Mouse (Mus musculus): ENCODE measurements around the gene Slc26a8.
"Not testable (repeated sequence)": the region's sequence is repeated elsewhere in the genome, so short reads cannot be mapped to it uniquely, and the experiment has no call there.

Slc26a8 gene

DNA sequence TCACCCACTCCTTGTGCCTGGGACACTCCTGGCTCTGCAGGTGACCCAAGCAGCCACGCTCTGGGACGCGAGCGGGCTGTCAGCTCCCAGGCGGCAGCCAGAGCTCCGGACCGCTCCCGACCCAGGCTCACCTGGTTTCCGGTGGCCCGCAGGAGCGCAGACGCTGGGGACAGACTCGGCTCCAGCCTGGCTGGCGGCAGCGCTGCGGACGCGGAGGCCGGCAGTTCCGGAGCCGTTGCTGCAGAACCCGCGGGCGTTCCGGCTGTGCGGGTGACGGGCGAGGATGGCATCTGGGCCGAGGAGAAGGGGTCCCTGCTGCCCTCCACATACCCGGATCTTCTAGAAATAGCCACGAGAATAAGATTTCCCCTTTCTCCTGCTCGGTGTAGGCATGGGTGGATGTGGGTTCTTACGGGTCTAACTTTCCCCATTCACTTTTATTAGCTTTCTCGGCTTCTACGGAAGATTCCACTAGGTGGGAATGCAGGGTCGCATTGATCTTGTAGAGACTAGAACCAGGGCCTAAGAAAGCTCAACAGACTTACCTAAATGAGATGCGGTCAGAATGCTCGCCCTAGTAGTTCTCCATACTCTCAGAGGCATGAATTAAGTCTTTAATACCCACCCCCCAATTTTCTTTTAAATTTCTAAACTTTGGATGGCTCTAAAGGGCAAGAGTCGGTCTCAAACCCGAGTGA lies at the start of gene Slc26a8:
Gene Slc26a8, minus strand, starts transcription at position 648 of the 698 bp plus-strand sequence.
- no peak for DNase-seq (ENCODE audit: low read depth, low spot score)

DNA sequence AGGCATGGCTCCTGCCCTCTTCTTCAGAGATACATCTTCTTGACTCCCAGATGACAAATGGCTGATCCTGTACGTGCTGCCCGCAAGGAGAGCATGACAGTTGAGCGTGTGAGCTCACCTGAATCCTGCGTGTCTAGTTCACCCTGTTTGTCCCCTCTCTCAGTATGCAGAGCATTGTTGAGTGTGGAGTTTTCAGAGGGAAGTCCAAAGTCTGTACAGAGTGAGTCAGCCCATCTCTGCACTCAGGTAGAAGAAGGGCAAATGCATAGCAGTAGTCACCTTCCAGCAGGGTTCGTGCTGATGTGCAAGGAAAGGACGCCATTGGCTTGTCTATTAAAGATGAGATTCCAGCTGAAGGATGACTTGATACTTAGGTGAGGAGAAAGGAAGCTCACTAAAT lies 49.2 kb upstream of the Slc26a8 start:
- DNase-seq (ENCODE audit: low read depth, low spot score) = no peak

DNA sequence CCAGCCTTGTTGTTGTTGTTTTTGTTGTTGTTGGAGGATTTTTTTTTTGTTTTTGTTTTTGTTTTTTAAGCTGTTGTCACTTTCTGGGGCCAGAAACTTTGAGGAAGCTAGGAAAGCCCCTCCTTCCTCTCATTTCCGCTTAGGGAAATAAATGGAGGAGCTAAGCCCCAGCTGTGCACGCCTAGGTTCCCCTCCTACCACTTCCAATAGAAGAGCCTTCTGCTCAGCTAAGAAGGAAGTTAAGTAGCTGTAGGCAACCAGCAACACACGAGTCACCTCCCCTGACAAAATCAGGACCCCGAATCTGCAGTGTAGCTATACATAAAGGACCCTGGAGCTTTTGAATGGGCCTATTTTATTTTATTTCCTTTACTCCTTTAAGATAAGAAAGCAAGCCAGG lies 47.9 kb upstream of the Slc26a8 start:
- no peak for DNase-seq (ENCODE audit: low read depth, low spot score)

DNA sequence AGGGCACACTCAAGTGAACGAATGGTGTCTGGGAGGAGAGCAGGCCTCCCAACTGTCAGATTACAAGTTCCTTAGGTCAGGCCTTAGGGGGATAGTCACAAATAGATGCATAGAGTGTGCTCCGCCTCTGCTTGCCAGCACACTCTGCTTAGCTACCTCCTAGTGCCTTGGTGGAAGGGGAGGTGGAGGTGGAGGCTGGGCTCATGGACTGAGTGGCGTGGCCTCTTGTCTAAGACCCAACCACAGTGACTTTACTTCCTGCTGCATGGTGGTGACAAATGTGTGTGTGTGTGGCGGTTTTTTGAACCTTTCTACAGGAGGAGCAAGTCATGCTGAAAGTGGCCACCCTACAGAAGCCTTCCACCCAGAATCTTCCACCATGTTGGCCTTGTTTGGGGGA lies 46.5 kb upstream of the Slc26a8 start:
- no peak for DNase-seq (ENCODE audit: low read depth, low spot score)

DNA sequence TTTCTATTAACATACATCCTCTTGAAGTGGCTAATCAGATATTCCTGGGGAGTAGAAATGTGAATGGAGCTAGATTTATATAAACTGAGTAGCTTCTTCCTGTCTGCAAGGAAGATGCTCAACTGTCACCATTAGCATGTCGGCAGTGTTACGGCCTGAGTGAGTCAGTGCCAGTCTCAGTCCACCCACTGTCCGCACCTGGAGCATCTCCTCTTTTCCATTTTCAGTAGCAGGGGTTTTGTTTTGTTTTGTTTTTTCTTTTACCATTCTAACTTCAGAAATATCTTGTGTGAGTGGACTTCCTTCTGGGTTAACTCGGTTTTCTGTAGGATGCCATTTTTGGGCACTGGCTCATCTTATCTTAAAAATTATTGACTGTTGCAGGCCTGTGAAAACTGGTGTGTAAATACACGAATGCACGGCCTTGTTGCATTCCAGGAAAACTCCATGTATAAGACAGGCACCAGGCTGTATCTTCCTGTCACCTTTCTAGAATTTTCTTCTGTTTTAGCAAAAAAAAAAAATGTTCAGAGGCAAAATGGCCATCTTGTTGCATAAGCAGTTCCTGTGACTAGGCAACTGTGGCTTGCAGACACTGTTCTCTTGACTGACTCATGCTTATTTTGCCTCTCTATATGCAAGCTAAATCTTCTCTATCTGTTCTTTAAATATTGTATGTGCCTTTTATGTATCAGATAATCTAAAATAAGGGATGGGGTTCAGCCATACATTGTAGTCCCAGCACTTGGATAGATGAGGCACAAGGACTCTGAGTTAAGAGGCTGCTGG lies 45.5 kb upstream of the Slc26a8 start:
- no peak for DNase-seq (ENCODE audit: low read depth, low spot score)

DNA sequence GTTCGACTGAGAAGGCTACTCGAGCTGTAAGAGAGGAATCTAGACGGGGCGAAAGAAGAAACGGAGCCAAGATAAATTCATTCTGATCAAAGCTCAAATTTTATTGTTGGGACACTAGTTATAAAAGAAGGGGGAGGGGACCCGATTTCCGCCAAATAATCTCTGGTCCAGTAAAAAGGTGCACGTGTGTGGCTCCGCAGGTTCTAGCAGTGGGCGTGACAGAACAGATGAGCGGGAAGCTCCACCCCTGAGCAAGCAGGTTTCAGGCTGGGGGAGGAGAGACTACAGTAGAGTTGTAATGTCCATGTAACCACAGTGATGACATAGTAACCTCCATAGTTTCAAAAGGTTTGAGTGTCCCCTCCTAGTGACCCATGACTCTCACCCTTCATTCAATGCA lies 37.5 kb upstream of the Slc26a8 start:
- not testable (repeated sequence) for DNase-seq (ENCODE audit: low read depth, low spot score)

DNA sequence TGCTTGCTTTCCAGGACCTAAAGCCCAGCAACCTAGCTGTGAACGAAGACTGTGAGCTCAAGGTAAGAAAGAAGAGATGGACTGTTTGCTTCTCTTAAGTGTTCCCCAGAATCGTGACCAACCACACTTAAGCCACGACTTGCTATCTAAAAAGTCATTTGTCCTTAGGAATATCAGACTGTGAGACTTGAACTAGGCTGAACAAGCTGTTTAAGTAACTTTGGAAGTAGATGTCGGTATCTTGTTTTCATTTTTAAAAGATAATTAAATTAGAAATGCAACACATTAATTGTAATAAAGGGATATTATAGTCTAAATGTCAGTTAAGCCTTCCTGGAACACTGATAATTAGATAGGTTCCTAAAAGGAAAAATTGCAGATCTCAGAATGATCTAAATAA lies 35.8 kb upstream of the Slc26a8 start, which contains the start of gene AC170998.1:
Gene AC170998.1, plus strand, starts transcription at position 301 of the 400 bp plus-strand sequence.
- no peak for DNase-seq (ENCODE audit: low read depth, low spot score)

DNA sequence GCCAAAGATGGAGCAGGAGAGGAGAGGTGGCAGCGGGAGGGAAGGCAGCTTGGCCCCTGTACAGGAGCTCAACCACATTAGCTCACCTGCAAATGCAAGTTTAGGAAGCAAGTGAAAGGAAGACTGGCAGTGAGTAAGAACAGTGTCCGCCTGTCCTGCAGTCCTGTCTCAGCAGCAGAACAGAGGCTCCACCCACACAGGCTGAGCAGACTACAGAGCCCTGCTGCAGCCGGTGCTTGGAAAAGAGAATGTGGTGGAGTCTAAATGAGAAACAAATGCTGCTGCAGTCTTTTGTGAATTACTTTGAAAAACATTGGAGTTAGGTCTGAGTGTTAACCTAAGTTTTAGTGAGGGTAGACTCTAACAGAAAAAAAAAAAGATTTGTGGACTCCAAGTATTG lies 27.5 kb upstream of the Slc26a8 start:
- DNase-seq (ENCODE audit: low read depth, low spot score) = no peak

DNA sequence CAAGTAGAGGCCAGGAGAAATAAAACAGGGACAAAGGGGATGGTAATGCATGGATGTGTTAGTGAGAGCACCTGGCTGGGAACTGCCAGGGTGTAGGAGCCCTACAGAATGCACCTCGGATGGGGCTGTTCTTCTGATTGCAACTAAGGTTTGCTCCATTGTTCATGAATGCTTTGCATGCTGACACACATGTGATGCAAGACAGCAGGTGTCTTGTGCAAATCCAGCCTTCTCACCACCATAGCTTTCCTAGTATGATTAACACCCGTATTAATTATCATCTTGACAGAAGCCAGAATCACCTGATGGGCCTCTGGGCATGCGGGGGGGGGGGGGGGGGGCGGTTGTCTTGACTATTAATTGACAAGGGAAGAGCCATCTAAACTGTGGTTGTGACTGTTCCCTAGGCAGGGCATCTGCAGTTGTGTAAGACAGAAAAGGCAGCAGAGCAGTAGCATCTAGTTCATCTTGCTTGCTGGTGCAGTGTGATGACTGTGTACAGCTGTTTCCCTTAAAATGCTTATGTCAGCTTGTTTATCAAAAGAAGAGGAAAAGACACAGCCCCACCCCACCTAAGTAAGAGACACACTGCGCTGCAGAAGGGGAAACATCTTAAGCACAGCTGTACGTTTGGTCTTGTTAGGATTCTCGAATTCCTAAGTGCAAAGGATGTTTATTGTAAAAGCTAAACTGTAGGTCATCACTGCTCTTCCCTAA lies 26.0 kb upstream of the Slc26a8 start:
- DNase-seq (ENCODE audit: low read depth, low spot score) = no peak

DNA sequence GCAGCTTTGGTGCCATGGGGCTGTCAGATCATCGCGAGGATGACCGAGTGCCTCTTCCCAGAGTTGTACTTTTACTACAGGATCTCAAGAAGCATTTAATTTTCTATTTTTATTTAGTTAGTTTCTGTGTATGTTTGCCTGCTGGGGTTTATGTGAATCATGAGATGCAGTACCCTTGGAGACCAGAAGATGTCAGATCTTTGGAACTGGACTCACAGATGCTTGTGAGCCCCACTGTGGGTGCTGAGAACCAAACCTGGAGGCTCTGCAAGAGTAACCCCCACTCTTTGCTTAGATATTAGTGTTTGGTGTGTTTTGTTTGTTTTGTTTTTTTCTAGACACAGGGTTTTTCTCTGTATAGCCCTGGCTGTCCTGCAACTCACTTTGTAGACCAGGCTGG lies 24.0 kb upstream of the Slc26a8 start:
- DNase-seq (ENCODE audit: low read depth, low spot score) = no peak

DNA sequence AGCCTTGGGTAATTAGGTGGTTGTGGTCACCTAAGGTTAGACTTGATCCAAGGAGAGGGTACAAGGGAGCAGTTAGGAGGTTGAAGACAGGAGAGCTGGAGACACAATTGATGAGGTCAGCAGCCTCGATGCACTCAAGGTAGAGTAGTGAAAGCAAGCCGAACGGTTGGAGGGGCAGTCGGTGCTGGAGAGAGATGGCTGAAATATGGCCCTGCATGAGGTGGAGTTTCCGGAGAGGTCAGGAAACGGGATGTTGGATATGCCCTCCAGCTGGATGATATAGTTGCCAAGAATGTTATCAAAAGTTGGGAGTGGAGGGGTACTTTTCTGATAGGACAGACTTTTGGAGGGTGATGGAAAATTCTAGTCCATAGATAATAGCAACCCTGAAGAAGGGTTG lies 22.3 kb upstream of the Slc26a8 start:
- DNase-seq (ENCODE audit: low read depth, low spot score) = no peak

DNA sequence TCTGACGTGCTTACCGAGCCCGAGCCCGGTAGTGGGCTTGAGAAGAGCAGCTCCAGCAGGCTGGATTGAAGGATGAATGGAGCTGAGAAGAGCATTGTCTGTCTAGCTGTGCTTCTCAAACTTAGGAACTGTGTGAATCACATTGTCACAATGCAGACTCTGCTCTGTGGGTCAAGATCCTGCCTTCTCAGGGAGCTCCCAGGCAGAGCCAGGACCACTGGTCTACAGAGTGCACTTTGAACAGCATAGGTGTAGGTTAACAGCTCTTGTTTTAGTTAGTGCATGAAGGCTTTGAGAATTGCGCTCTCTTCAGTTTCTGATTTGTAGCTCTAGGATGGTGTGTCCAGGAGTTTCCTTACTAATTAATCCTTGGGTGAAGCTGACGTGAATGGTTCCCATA lies 21.2 kb upstream of the Slc26a8 start:
- no peak for DNase-seq (ENCODE audit: low read depth, low spot score)

DNA sequence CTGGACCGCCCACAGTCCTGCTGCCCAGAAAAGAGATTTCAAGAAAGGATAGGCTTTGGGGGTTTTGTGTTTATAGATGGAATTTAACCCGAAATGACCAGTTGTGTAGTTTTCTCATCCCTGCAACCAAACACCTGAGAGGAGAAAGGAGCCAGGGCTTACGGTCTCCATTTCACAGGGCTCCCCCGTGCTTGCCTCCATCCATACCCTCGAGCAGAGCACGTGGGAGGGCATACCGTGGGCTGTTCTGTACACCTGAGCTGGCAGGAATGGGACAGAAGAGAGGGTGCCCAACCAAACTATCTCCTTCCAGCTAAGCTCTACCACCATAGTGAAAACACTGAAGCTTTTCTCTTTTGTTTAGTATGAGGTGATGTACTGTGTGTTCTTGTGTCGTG lies 20.3 kb upstream of the Slc26a8 start:
- no peak for DNase-seq (ENCODE audit: low read depth, low spot score)

DNA sequence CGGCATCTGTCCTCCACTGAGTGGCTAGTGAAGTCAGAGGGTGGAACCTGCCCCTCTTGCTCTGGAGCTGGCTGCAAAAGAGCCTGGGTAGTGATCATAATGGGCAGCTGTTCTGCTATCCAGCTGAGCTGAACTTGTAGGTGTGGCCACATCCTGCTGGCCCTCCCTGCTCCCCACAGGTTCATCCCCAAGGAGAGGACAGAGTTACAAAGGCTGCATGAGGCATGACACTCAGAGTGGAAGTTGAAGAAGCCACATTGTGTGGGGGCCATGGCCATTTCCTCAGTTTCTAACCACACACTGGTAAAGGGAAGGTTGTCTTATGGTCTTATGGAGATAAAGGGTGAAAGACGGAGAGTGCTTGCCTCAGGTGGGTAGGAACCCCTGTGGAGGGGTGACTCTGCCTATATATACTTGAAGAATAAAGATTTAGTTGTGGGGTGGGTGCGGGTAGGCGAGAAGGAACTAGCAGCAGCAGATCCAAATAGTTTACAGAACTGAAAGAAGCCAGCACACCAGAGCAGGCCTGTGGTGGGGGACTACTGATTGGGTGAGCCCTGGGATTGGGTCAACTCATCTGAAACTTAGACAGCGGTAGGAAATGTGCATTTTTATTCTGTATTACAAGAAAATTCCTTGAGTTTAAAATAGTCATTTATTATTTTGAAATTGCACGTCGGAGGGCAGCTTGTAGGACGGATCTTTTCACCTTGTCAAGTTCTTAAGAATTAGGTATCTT lies 19.7 kb upstream of the Slc26a8 start:
- no peak for DNase-seq (ENCODE audit: low read depth, low spot score)

DNA sequence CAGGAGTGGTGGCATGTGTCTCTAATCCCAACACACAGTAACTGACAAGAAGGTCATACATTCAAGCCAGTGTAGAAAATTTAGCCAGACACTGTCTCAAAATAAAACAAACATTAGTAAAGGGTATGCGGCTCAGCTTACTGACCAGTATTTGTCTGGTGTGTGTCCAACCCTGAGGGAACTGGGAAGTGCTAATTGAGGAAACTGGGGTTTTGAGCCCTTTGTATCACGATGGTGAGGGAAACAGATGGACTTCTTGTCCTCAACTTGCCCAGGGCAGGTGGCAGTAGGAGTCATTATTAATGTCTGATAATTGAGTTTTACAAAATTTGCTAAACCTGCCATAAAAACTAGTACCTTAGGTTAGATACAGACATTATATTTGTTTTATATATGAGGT lies 19.0 kb upstream of the Slc26a8 start:
- DNase-seq (ENCODE audit: low read depth, low spot score) = no peak

DNA sequence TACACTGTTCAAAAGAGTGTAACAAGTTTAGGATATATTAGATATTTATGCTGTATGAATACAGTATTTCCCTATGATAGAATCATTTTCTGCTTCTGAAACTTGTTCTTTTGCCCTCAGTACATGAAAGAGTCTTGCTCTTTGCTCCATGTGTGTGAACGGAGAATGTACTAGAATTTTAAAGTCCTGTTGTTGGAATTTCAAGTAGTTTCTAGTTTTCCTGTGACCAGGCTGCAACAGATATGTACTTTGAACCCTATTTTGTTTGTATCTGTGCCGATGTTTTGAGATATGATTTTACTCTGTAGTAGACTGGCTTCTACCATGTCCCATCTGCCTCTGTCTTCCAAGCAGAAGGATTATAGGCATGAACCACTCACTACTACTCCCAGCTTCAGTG lies 17.8 kb upstream of the Slc26a8 start:
- DNase-seq (ENCODE audit: low read depth, low spot score) = no peak

DNA sequence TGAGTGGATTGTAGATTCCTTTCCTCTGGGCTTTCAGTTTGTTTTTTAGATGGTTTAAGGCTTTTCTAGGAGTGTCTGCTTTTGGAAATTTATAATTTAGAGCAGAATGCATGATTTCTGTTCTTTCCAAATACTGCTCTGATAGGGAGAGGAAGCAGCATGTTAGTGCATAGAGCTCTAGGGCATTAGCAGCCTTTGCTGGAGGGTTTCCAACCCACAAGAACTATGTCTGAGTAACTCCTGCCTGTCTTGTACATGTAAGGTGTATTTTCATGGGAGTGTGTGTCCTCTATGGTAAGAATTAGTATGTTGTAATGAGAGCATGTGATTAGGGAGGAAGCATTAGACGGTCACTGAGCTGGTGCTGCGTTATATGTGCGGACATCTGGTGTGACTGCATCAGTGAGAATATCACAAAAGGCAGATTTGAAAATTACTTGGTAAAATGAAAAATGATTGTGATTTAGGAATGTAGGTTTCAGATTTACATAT lies 17.1 kb upstream of the Slc26a8 start:
- no peak for DNase-seq (ENCODE audit: low read depth, low spot score)

DNA sequence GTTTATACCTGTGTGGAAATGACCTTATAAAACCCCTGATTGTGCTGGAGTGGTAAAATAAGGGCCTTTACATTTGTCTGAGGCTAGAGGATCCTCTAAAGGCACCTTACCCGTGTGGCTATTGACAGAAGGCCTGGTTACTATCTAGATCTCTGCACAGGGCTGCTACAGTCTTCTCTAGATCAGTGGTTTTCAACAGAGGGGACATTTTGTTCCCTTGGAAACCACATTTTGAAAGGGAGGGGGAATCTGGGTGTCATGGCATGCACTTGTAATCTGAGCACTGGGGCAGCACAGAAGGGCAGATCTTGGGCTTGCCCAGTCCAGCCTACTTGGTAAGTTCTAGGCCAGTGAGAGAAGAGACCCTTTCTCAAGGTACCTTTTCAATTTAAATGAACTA lies 16.7 kb upstream of the Slc26a8 start:
- no peak for DNase-seq (ENCODE audit: low read depth, low spot score)

DNA sequence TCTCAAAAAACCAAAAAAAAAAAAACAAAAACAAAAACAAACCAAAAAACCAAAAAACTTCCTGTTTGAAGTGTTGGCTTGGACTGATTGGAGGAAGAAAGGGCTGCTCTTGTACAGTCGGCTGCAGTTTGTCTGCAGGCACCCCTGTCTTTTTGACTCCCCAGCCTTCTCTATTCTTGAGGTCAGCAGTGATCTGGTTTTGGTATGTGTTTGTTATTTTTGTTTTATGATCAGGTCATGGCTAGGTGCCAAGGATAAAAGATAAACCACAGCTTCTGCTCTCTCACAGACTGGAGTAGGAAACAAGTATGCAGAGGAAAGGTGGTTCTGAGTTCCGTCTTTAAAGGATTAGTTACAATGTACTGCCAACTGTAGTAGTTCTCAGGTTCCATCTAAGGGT lies 12.6 kb upstream of the Slc26a8 start:
- DNase-seq (ENCODE audit: low read depth, low spot score) = no peak

DNA sequence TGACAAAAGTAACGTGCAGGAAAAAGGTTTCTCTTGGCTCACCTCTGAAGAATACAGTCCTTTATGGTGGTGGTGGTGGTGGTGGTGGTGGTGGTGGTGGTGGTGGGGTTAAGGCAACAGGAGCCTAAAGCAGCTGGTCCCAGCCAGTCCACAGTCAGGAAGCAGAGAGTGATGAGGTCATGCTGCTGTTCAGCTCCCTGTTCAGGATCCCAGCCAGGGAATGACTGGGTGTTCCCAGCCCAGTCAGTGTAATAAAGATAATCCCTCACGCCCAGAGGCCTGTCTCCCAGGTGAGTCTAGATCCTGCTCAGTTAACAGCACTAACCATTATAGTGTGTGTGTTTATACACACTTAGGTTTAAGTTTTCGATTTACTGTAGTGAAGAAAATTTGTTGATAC lies 11.7 kb upstream of the Slc26a8 start:
- DNase-seq (ENCODE audit: low read depth, low spot score) = no peak

DNA sequence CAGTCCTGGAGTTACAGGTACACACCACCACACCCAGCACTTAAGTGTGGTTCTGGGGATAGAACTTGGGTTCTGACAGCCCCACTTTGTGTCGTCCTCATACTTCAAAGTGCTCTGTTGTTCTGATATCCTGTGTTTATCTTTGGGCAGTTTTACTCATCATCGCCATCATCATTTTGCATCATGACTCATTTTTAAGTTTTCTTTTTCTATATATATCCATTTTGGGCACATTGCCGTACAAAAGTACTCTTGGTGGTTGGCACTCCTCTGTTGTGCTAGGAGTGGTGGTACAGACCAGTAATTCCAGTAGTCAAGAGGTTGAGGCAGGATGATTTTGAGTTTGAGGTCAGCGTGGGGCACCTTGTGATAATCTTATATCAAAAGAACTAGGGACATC lies 11.1 kb upstream of the Slc26a8 start:
- no peak for DNase-seq (ENCODE audit: low read depth, low spot score)

DNA sequence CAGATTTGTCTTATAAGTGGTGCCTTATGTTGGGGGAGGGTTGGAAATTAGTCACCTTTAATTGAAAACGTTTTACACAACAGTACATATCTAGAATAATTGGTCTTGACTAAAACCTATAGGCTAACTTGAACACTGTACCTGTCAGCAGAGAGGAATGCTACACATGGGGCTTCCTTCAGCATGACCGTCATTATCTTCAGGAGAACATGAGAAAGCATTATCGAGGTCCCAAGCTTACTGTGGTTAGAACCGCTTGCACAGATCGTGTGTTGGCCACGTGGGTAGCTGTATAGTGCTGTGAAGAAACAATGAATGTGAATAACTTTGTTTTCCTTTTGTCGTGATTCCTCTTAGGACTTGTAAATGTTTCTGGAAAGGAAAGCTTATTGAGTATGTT lies 9.8 kb upstream of the Slc26a8 start:
- DNase-seq (ENCODE audit: low read depth, low spot score) = no peak
